Mouse (Mus musculus) forebrain, embryonic 13.5 days (tissue): ENCODE measurements at regions not wholly inside any gene's neighbourhood (a gene's known extent, or its start where the extent isn't known, plus 50 kb on each side); places are given as distances from the start of the nearest gene placed in this dataset.
A peak's percentile ranks its signal among the peaks of the same experiment; 100 is the strongest.
"Not testable (repeated sequence)": the region's sequence is repeated elsewhere in the genome, so short reads cannot be mapped to it uniquely, and the experiment has no call there.

Source experiments
- ATAC-seq: fragments of 200-750 bp; cut with Nextera tagmentation; 2 replicates; pipeline ENCODE4 v1.8.0; 2017
- H3K27ac ChIP-seq: fragments of 300-500 bp; sonication (generic); 2 replicates; pipeline ENCODE4 v1.5.1; 2015; ENCODE audit warnings: inconsistent platforms, mild to moderate bottlenecking, moderate library complexity
- H3K27me3 ChIP-seq: fragments of 300-500 bp; sonication (generic); 2 replicates; pipeline ENCODE4 v1.6.1; 2015; ENCODE audit warnings: mild to moderate bottlenecking, inconsistent platforms
- H3K36me3 ChIP-seq: fragments of 300-500 bp; sonication (generic); 2 replicates; pipeline ENCODE4 v1.6.1; 2015; ENCODE audit warnings: mild to moderate bottlenecking, inconsistent platforms; ENCODE audit not compliant: poor library complexity, severe bottlenecking
- H3K4me1 ChIP-seq: fragments of 300-500 bp; sonication (generic); 2 replicates; pipeline ENCODE4 v1.6.1; 2015; ENCODE audit warnings: inconsistent platforms
- H3K4me2 ChIP-seq: fragments of 300-500 bp; sonication (generic); 2 replicates; pipeline ENCODE4 v1.6.1; 2015; ENCODE audit warnings: inconsistent platforms, mild to moderate bottlenecking, moderate library complexity
- H3K4me3 ChIP-seq: fragments of 300-500 bp; sonication (generic); 2 replicates; pipeline ENCODE4 v1.5.1; 2015; ENCODE audit warnings: mild to moderate bottlenecking, inconsistent platforms
- H3K9ac ChIP-seq: fragments of 300-500 bp; sonication (generic); 2 replicates; pipeline ENCODE4 v1.6.1; 2015; ENCODE audit warnings: mild to moderate bottlenecking, inconsistent platforms
- H3K9me3 ChIP-seq: fragments of 300-500 bp; sonication (generic); replicated peaks from 2 replicates; pipeline ENCODE4 v1.6.1; 2016; ENCODE audit warnings: inconsistent platforms
- WGBS: fragments of 180-500 bp; shearing (Covaris S2); methylation state at CpG from one replicate; pipeline ENCODE4 v1.1.7; 2015; 5-methylcytosine and 5-hydroxymethylcytosine counted together

GRCm38 (mm10) chr5:97831421-97831820, 199.4 kb downstream of the Antxr2 start:
- H3K4me3 ChIP-seq: no peak overlapping the region
- no peak overlapping the region for H3K4me2 ChIP-seq
- 64% methylated on average over 1 of the region's 1 CpGs for WGBS
- H3K9me3 ChIP-seq: no peaks in the 10 kb centered on the region
- no peaks in the 10 kb centered on the region for H3K27me3 ChIP-seq
- H3K4me1 ChIP-seq: no peaks in the 10 kb centered on the region
- no peak overlapping the region for H3K9ac ChIP-seq
- H3K27ac ChIP-seq: no peak overlapping the region
- H3K36me3 ChIP-seq: no peaks in the 10 kb centered on the region
- no peak for ATAC-seq

DNA sequence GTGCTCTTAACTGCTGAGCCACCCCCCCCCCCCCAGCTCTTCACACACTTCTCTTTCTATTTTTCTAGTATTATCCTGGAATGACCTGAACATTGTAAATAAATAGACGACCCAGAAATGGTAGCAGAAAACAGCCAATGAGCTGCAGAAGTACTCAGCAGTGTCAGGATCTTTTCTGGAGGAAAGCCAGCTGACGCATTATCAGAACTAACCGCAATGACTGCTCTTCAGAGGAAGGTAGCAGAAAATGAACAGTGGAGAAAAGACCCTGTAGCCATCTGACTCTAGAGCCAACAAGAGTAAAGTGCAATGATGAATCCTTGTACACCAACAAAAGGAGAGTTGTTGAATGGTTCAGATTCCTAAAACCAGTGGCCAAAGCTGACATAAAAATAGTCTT, 213.4 kb downstream of the Antxr2 start:
- H3K36me3 ChIP-seq: no peaks in the 10 kb centered on the region
- no peak overlapping the region for H3K9ac ChIP-seq
- ATAC-seq: no peak

DNA sequence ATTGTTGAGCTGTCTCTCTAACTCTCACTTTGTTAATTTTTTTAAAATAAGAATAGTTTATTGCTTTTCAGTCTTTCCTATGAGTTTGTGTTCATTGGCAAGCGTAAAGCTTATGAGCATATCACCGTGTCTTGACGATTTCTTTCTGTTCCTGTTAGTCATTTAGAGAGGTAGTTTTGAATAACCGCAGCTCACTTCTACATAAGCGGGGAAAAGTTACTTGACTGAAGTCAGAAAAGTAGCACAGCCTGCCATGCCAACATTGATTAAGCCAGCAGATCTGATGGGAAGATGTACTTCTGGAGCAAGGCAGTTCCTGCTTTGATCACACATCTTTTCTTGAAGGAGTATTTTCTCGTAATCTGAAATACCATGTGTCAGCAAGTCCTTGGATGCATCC, 215.5 kb downstream of the Antxr2 start:
- H3K4me2 ChIP-seq: no peak overlapping the region
- no peaks in the 10 kb centered on the region for H3K27me3 ChIP-seq
- no peaks in the 10 kb centered on the region for H3K9me3 ChIP-seq
- no peak for ATAC-seq
- no peak overlapping the region for H3K9ac ChIP-seq
- no peaks in the 10 kb centered on the region for H3K36me3 ChIP-seq
- 88% methylated on average over 6 of the region's 6 CpGs for WGBS
- no peak overlapping the region for H3K4me3 ChIP-seq
- H3K4me1 ChIP-seq: no peaks in the 10 kb centered on the region
- H3K27ac ChIP-seq: no peak overlapping the region

More for the DNA sequence above, 213.4 kb downstream of the Antxr2 start:
- 74% methylated on average over 3 of the region's 3 CpGs for WGBS
- H3K27ac ChIP-seq: no peak overlapping the region
- H3K27me3 ChIP-seq: no peaks in the 10 kb centered on the region
- H3K4me3 ChIP-seq: no peak overlapping the region
- no peak overlapping the region for H3K4me2 ChIP-seq
- H3K9me3 ChIP-seq: no peaks in the 10 kb centered on the region
- H3K4me1 ChIP-seq: no peaks in the 10 kb centered on the region

- WGBS: 93% methylated on average over 2 of the region's 2 CpGs
- Histone ChIP-seq H3K27ac (no peak overlapping the region), H3K9ac (no peak overlapping the region), H3K9me3 (no peaks in the 10 kb centered on the region), H3K36me3 (no peaks in the 10 kb centered on the region), H3K4me1 (no peaks in the 10 kb centered on the region), H3K4me2 (no peak overlapping the region), H3K27me3 (no peaks in the 10 kb centered on the region), H3K4me3 (no peak overlapping the region)
- ATAC-seq: no peak
These were observed 216.1 kb downstream of the Antxr2 start for GRCm38 (mm10) chr5:97814700-97815099.

- Histone ChIP-seq H3K4me2 (no peak overlapping the region), H3K36me3 (no peaks in the 10 kb centered on the region), H3K9ac (no peak overlapping the region), H3K4me1 (no peaks in the 10 kb centered on the region), H3K4me3 (no peak overlapping the region), H3K27me3 (no peaks in the 10 kb centered on the region), H3K9me3 (no peaks in the 10 kb centered on the region), H3K27ac (no peak overlapping the region)
- WGBS: 89% methylated on average over 1 of the region's 1 CpGs
- no peak for ATAC-seq
These were observed 218.1 kb downstream of the Antxr2 start for GRCm38 (mm10) chr5:97812611-97813350.

DNA sequence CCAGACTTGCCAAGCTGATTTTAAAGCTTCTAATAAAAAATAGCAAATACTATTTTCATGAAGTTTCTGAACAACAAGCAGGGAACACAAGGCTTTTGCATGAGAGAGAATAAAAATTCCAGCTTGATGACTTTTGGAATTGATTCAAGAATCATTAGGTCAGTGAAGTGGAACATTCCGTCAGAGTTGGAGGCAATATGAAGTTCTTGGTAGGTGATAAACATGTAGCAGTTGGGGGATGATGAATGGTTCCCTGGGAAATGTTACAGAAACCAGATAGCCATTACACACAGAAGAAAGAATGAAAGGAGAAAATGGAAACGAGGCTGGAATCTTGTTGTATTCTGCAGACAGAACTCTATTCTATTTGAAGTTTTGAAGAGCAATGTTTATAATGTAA, 221.8 kb downstream of the Antxr2 start:
- WGBS: 60% methylated on average over 2 of the region's 2 CpGs
- H3K4me1 ChIP-seq: no peaks in the 10 kb centered on the region
- ATAC-seq: no peak

DNA sequence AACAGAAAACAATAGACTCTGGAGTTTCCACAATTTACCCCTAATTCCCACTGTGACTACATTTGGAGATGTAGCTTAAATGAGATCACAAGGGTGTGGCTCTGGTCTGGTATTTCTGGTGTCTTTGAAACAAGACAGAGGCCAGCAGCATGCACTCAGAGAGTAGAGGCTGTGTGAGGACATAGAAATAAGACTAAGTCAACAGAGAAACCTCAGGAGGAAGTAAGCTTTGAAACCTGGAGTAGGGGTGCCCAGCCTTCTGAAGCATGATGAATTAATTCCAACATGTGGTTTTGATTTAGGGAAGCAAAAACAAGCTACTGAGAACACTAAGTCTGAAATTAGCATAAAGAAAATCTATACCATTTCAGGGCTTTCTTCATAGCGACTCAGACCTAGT, 223.7 kb downstream of the Antxr2 start:
- Histone ChIP-seq H3K27me3 (no peaks in the 10 kb centered on the region), H3K9ac (no peak overlapping the region), H3K4me2 (no peak overlapping the region), H3K9me3 (no peaks in the 10 kb centered on the region), H3K4me1 (no peaks in the 10 kb centered on the region), H3K36me3 (no peaks in the 10 kb centered on the region), H3K4me3 (no peak overlapping the region), H3K27ac (no peak overlapping the region)
- no peak for ATAC-seq
- 82% methylated on average over 1 of the region's 1 CpGs for WGBS

More for the DNA sequence above, 221.8 kb downstream of the Antxr2 start:
- Histone ChIP-seq H3K4me3 (no peak overlapping the region), H3K9me3 (no peaks in the 10 kb centered on the region), H3K27me3 (no peaks in the 10 kb centered on the region), H3K27ac (no peak overlapping the region), H3K4me2 (no peak overlapping the region), H3K9ac (no peak overlapping the region), H3K36me3 (no peaks in the 10 kb centered on the region)

- no peaks in the 10 kb centered on the region for H3K4me1 ChIP-seq
- no peaks in the 10 kb centered on the region for H3K36me3 ChIP-seq
- H3K4me3 ChIP-seq: no peak overlapping the region
- H3K4me2 ChIP-seq: no peak overlapping the region
- H3K9ac ChIP-seq: no peak overlapping the region
- no peak overlapping the region for H3K27ac ChIP-seq
- ATAC-seq: no peak
- no peaks in the 10 kb centered on the region for H3K9me3 ChIP-seq
- no peaks in the 10 kb centered on the region for H3K27me3 ChIP-seq
These were observed 224.1 kb downstream of the Antxr2 start for GRCm38 (mm10) chr5:97806754-97807153.

- WGBS: 7% methylated on average over 3 of the region's 3 CpGs
- H3K4me3 ChIP-seq: no peak overlapping the region
- H3K9me3 ChIP-seq: no peaks in the 10 kb centered on the region
- H3K4me2 ChIP-seq: no peak overlapping the region
- H3K27ac ChIP-seq: peak overlapping the region; percentile 4; the same call in 1 of the 2 replicates
- peak; percentile 80 for ATAC-seq
- peaks cover 9% of the 10 kb centered on the region for H3K4me1 ChIP-seq
- H3K9ac ChIP-seq: no peak overlapping the region
- no peaks in the 10 kb centered on the region for H3K36me3 ChIP-seq
- H3K27me3 ChIP-seq: no peaks in the 10 kb centered on the region
These were observed 230.8 kb downstream of the Antxr2 start for GRCm38 (mm10) chr5:97800017-97800416.

DNA sequence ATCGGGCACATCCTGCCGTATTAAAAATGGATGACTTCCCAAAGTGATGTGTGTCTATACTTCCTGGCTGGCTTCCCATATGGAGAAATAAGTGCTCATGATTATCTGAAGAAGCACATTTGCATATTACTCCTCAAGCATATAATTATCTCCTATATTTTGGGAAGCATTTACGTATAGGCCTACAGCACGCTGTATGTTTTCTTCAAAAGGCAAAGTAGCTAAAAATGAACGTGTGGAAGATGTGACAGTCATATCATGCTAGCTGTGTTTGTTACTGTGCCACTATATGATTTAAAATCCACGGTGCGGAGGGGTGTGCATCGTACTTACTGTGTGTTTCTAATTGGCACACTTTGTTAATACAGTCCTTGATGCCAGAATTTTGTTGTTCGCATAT, 242.7 kb downstream of the Antxr2 start:
- no peaks in the 10 kb centered on the region for H3K9me3 ChIP-seq
- no peak overlapping the region for H3K4me3 ChIP-seq
- no peaks in the 10 kb centered on the region for H3K36me3 ChIP-seq
- H3K9ac ChIP-seq: no peak overlapping the region
- ATAC-seq: peak; percentile 62
- H3K4me2 ChIP-seq: no peak overlapping the region
- H3K27me3 ChIP-seq: no peaks in the 10 kb centered on the region
- peaks cover 5% of the 10 kb centered on the region; the same call in 1 of the 2 replicates for H3K4me1 ChIP-seq
- 67% methylated on average over 9 of the region's 9 CpGs for WGBS
- no peak overlapping the region; the same call in 1 of the 2 replicates for H3K27ac ChIP-seq

- Histone ChIP-seq H3K36me3 (no peaks in the 10 kb centered on the region), H3K27ac (no peak overlapping the region), H3K9me3 (no peaks in the 10 kb centered on the region), H3K4me2 (no peak overlapping the region), H3K9ac (no peak overlapping the region), H3K4me3 (no peak overlapping the region), H3K4me1 (peaks cover 5% of the 10 kb centered on the region; the same call in 1 of the 2 replicates), H3K27me3 (no peaks in the 10 kb centered on the region)
- no peak for ATAC-seq
- 86% methylated on average over 5 of the region's 5 CpGs for WGBS
These were observed 243.8 kb downstream of the Antxr2 start for GRCm38 (mm10) chr5:97787001-97787400.

DNA sequence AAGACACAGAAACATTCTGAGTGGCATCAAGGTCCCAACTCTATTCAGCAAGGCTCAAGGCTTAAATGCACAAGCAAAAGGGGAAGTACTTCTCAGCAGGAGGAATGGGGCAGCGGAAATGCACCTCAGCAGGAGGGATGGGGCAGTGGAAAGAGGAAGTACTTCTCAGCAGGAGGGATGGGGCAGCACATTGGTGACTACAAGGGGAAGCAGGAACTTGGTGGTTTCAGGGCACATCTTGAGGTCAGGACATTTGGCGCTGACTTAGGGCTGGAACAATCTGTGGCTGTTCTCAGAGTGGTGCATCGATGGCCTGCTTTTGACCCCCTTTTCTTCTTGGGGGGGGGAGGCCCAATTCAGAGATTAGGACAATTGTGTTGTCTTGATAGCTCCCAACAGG, 255.7 kb downstream of the Antxr2 start:
- not testable (repeated sequence) for H3K27ac ChIP-seq, H3K4me1 ChIP-seq, H3K9me3 ChIP-seq, H3K4me3 ChIP-seq, H3K9ac ChIP-seq, H3K36me3 ChIP-seq, H3K27me3 ChIP-seq, ATAC-seq, H3K4me2 ChIP-seq
- 92% methylated on average over 3 of the region's 3 CpGs for WGBS

- not testable (repeated sequence) for H3K36me3 ChIP-seq, H3K4me3 ChIP-seq, H3K9me3 ChIP-seq, H3K9ac ChIP-seq, H3K27me3 ChIP-seq, ATAC-seq, H3K4me1 ChIP-seq, H3K27ac ChIP-seq, H3K4me2 ChIP-seq
- WGBS: 64% methylated on average over 4 of the region's 4 CpGs
These were observed 257.4 kb downstream of the Antxr2 start for GRCm38 (mm10) chr5:97773451-97773850.
